Mouse (Mus musculus) gastrocnemius, adult 18-20 months (tissue): ENCODE results near the gene Msgn1. TPM values are rescaled to one million over a fixed set of nuclear protein-coding genes. Genes with fewer than 3 reads are reported as not detected.

Experiments used
- DNase-seq: peaks from one replicate; pipeline ENCODE4 v3.0.0; 2021; ENCODE audit warnings: low spot score
- long read RNA-seq, 2 experiments: library from polyadenylated mRNA; stranded (forward); transcript quantifications; one replicate each; pipeline ENCODE4 v2.0.0; 2021
- total RNA-seq, 2 experiments: library from RNA; stranded (reverse); gene quantifications; 2 replicates each; pipeline ENCODE4 v1.2.3; 2021

The Msgn1 gene
- not detected for total RNA-seq
- long read RNA-seq, experiment 1: 0 reads
- long read RNA-seq, experiment 2: 0 reads

GRCm38 (mm10) chr12:11208872-11209271 is at the start of gene Msgn1:
Gene Msgn1, minus strand, starts transcription at chr12:11208972.
- DNase-seq: no peak

GRCm38 (mm10) chr12:11250322-11250721 is 41.5 kb upstream of the Msgn1 start:
- no peak for DNase-seq

GRCm38 (mm10) chr12:11247460-11247859 is 38.7 kb upstream of the Msgn1 start:
- DNase-seq: no peak

GRCm38 (mm10) chr12:11235996-11236395 is 27.2 kb upstream of the Msgn1 start:
- DNase-seq: no peak

- DNase-seq: no peak
These were observed 21.5 kb upstream of the Msgn1 start for GRCm38 (mm10) chr12:11230267-11230666.

- DNase-seq: peak; percentile 15
These were observed 17.9 kb upstream of the Msgn1 start for GRCm38 (mm10) chr12:11226529-11227268.

GRCm38 (mm10) chr12:11226123-11226522 is 17.4 kb upstream of the Msgn1 start:
- no peak for DNase-seq

- no peak for DNase-seq
These were observed 15.9 kb upstream of the Msgn1 start for GRCm38 (mm10) chr12:11224722-11225121.

- no peak for DNase-seq
These were observed 14.3 kb upstream of the Msgn1 start for GRCm38 (mm10) chr12:11223090-11223489.

GRCm38 (mm10) chr12:11222566-11222965 is 13.8 kb upstream of the Msgn1 start:
- DNase-seq: no peak

- DNase-seq: peak; percentile 24
These were observed 13.0 kb upstream of the Msgn1 start for GRCm38 (mm10) chr12:11221524-11222330.

- no peak for DNase-seq
These were observed 9.0 kb upstream of the Msgn1 start for GRCm38 (mm10) chr12:11217726-11218250.

GRCm38 (mm10) chr12:11216454-11216853 is 7.7 kb upstream of the Msgn1 start:
- no peak for DNase-seq

GRCm38 (mm10) chr12:11215555-11215954 is 6.8 kb upstream of the Msgn1 start:
- no peak for DNase-seq

GRCm38 (mm10) chr12:11214776-11215175 is 6.0 kb upstream of the Msgn1 start:
- DNase-seq: no peak

- DNase-seq: no peak
These were observed 4.1 kb upstream of the Msgn1 start for GRCm38 (mm10) chr12:11212881-11213280.

- no peak for DNase-seq
These were observed 1.6 kb upstream of the Msgn1 start for GRCm38 (mm10) chr12:11210361-11210760.

GRCm38 (mm10) chr12:11209636-11210035 is 864 bp upstream of the Msgn1 start:
- DNase-seq: no peak

- no peak for DNase-seq
These were observed 2.5 kb downstream of the Msgn1 start for GRCm38 (mm10) chr12:11206321-11206720.

GRCm38 (mm10) chr12:11203694-11204665 is 4.8 kb downstream of the Msgn1 start:
- peak; percentile 93 for DNase-seq

- peak; percentile 62 for DNase-seq
These were observed 6.3 kb downstream of the Msgn1 start for GRCm38 (mm10) chr12:11202476-11202875.
